Mouse (Mus musculus): ENCODE results near the gene Agtpbp1. TPM values are rescaled to one million over a fixed set of nuclear protein-coding genes. Genes with fewer than 3 reads are reported as not detected.
"Not testable (repeated sequence)": the region's sequence is repeated elsewhere in the genome, so short reads cannot be mapped to it uniquely, and the experiment has no call there.

The Agtpbp1 gene
- polyA plus RNA-seq, 1 experiment from 2014 or later, result 11.3 TPM

- Histone ChIP-seq H3K4me1 (0 out of 2 replicates have a peak, but pooled peaks cover 2% of the 10 kb centered on the region), H3K9me3 (replicated peaks) (no peaks in the 10 kb centered on the region), H3K36me3 (peaks cover 99% of the 10 kb centered on the region), H3K27ac (replicated peaks) (no peak overlapping the region; the same call in 1 of the 2 replicates), H3K27me3 (ENCODE audit: low read depth, poor library complexity, severe bottlenecking) (no peaks in the 10 kb centered on the region), H3K4me3 (no peak overlapping the region)
- 90% methylated on average over 10 of the region's 10 CpGs for WGBS
- no peak for DNase-seq (ENCODE audit: low spot score)
These were observed 20.3 kb upstream of the Agtpbp1 start for GRCm38 (mm10) chr13:59605221-59605922.

GRCm38 (mm10) chr13:59604511-59604910 lies 19.5 kb upstream of the Agtpbp1 start:
- H3K9me3 ChIP-seq (replicated peaks), result no peaks in the 10 kb centered on the region
- H3K4me3 ChIP-seq, result no peak overlapping the region
- H3K27ac ChIP-seq (replicated peaks), result no peak overlapping the region
- DNase-seq (ENCODE audit: low spot score), result no peak
- WGBS, result 86% methylated on average over 1 of the region's 1 CpGs
- H3K4me1 ChIP-seq, result 0 out of 2 replicates have a peak, but pooled peaks cover 2% of the 10 kb centered on the region
- H3K27me3 ChIP-seq (ENCODE audit: low read depth, poor library complexity, severe bottlenecking), result no peaks in the 10 kb centered on the region
- peaks cover 99% of the 10 kb centered on the region for H3K36me3 ChIP-seq

- Histone ChIP-seq H3K9me3 (replicated peaks) (no peaks in the 10 kb centered on the region), H3K4me3 (no peak overlapping the region), H3K4me1 (0 out of 2 replicates have a peak, but pooled peaks cover 2% of the 10 kb centered on the region), H3K27me3 (ENCODE audit: low read depth, poor library complexity, severe bottlenecking) (no peaks in the 10 kb centered on the region), H3K27ac (replicated peaks) (no peak overlapping the region), H3K36me3 (peaks cover 90% of the 10 kb centered on the region)
- WGBS, result 95% methylated on average over 5 of the region's 5 CpGs
- DNase-seq (ENCODE audit: low spot score), result no peak
These were observed 18.1 kb upstream of the Agtpbp1 start for GRCm38 (mm10) chr13:59603096-59603495.

- H3K36me3 ChIP-seq, result peaks cover 98% of the 10 kb centered on the region
- H3K9me3 ChIP-seq (replicated peaks), result no peaks in the 10 kb centered on the region
- no peak overlapping the region for H3K27ac ChIP-seq (replicated peaks)
- peaks cover 4% of the 10 kb centered on the region for H3K4me1 ChIP-seq
- WGBS, result 85% methylated on average over 1 of the region's 1 CpGs
- DNase-seq (ENCODE audit: low spot score), result no peak
- H3K4me3 ChIP-seq, result no peak overlapping the region
- no peaks in the 10 kb centered on the region for H3K27me3 ChIP-seq (ENCODE audit: low read depth, poor library complexity, severe bottlenecking)
These were observed 7.6 kb upstream of the Agtpbp1 start for GRCm38 (mm10) chr13:59592630-59593029.

GRCm38 (mm10) chr13:59592058-59592457 lies 7.0 kb upstream of the Agtpbp1 start:
- H3K27ac ChIP-seq (replicated peaks); H3K4me3 ChIP-seq; H3K9me3 ChIP-seq (replicated peaks); H3K27me3 ChIP-seq (ENCODE audit: low read depth, poor library complexity, severe bottlenecking); DNase-seq (ENCODE audit: low spot score); H3K4me1 ChIP-seq: not testable (repeated sequence)
- WGBS, result 93% methylated on average over 3 of the region's 3 CpGs
- peaks cover 98% of the 10 kb centered on the region for H3K36me3 ChIP-seq

- WGBS, result 88% methylated on average over 4 of the region's 4 CpGs
- Histone ChIP-seq H3K4me3 (no peak overlapping the region), H3K36me3 (peaks cover 88% of the 10 kb centered on the region)
These were observed 5.7 kb upstream of the Agtpbp1 start for GRCm38 (mm10) chr13:59590691-59591090.

GRCm38 (mm10) chr13:59589672-59590071 lies 4.6 kb upstream of the Agtpbp1 start:
- Histone ChIP-seq H3K36me3 (peaks cover 80% of the 10 kb centered on the region), H3K4me1 (peaks cover 25% of the 10 kb centered on the region), H3K27ac (replicated peaks) (no peak overlapping the region), H3K4me3 (no peak overlapping the region), H3K27me3 (ENCODE audit: low read depth, poor library complexity, severe bottlenecking) (no peaks in the 10 kb centered on the region), H3K9me3 (replicated peaks) (no peaks in the 10 kb centered on the region)
- no peak for DNase-seq (ENCODE audit: low spot score)
- WGBS, result 93% methylated on average over 4 of the region's 4 CpGs

More at GRCm38 (mm10) chr13:59590691-59591090, 5.7 kb upstream of the Agtpbp1 start:
- no peak overlapping the region for H3K27ac ChIP-seq (replicated peaks)
- H3K4me1 ChIP-seq, result peaks cover 24% of the 10 kb centered on the region
- no peaks in the 10 kb centered on the region for H3K27me3 ChIP-seq (ENCODE audit: low read depth, poor library complexity, severe bottlenecking)
- H3K9me3 ChIP-seq (replicated peaks), result no peaks in the 10 kb centered on the region
- DNase-seq (ENCODE audit: low spot score), result no peak

- no peaks in the 10 kb centered on the region for H3K9me3 ChIP-seq (replicated peaks)
- H3K27me3 ChIP-seq (ENCODE audit: low read depth, poor library complexity, severe bottlenecking), result no peaks in the 10 kb centered on the region
- no peak overlapping the region for H3K27ac ChIP-seq (replicated peaks)
- WGBS, result 97% methylated on average over 2 of the region's 2 CpGs
- peak overlapping the region; percentile 91; the same call in 1 of the 2 replicates for H3K4me3 ChIP-seq
- peaks cover 55% of the 10 kb centered on the region for H3K36me3 ChIP-seq
- DNase-seq (ENCODE audit: low spot score), result no peak
- H3K4me1 ChIP-seq, result peaks cover 30% of the 10 kb centered on the region
These were observed 2.2 kb upstream of the Agtpbp1 start for GRCm38 (mm10) chr13:59587201-59587600.

GRCm38 (mm10) chr13:59585648-59586005 lies 600 bp upstream of the Agtpbp1 start:
- Histone ChIP-seq H3K4me3 (peak overlapping the region; percentile 91), H3K4me1 (peaks cover 30% of the 10 kb centered on the region), H3K27ac (replicated peaks) (peak overlapping the region; percentile 90), H3K27me3 (ENCODE audit: low read depth, poor library complexity, severe bottlenecking) (no peaks in the 10 kb centered on the region), H3K36me3 (peaks cover 39% of the 10 kb centered on the region), H3K9me3 (replicated peaks) (no peaks in the 10 kb centered on the region)
- under 1% methylated on average over 28 of the region's 28 CpGs for WGBS
- no peak for DNase-seq (ENCODE audit: low spot score)

GRCm38 (mm10) chr13:59584481-59584880 lies 546 bp downstream of the Agtpbp1 start:
- WGBS, result 5% methylated on average over 9 of the region's 9 CpGs
- peak overlapping the region; percentile 90 for H3K27ac ChIP-seq (replicated peaks)

GRCm38 (mm10) chr13:59580954-59581353 lies 4.1 kb downstream of the Agtpbp1 start:
- Histone ChIP-seq H3K4me1 (peaks cover 9% of the 10 kb centered on the region), H3K9me3 (replicated peaks) (no peaks in the 10 kb centered on the region), H3K27me3 (ENCODE audit: low read depth, poor library complexity, severe bottlenecking) (no peaks in the 10 kb centered on the region), H3K36me3 (no peaks in the 10 kb centered on the region), H3K27ac (replicated peaks) (no peak overlapping the region), H3K4me3 (no peak overlapping the region)
- WGBS, result 98% methylated on average over 4 of the region's 4 CpGs
- no peak for DNase-seq (ENCODE audit: low spot score)

More at GRCm38 (mm10) chr13:59584481-59584880, 546 bp downstream of the Agtpbp1 start:
- Histone ChIP-seq H3K36me3 (peaks cover 28% of the 10 kb centered on the region), H3K4me1 (peaks cover 30% of the 10 kb centered on the region), H3K27me3 (ENCODE audit: low read depth, poor library complexity, severe bottlenecking) (no peaks in the 10 kb centered on the region), H3K4me3 (peak overlapping the region; percentile 91), H3K9me3 (replicated peaks) (no peaks in the 10 kb centered on the region)
- DNase-seq (ENCODE audit: low spot score), result peak; percentile 40

GRCm38 (mm10) chr13:59572549-59572948 lies 12.5 kb downstream of the Agtpbp1 start:
- Histone ChIP-seq H3K27me3 (ENCODE audit: low read depth, poor library complexity, severe bottlenecking) (no peaks in the 10 kb centered on the region), H3K36me3 (no peaks in the 10 kb centered on the region), H3K27ac (replicated peaks) (no peak overlapping the region), H3K9me3 (replicated peaks) (no peaks in the 10 kb centered on the region), H3K4me1 (no peaks in the 10 kb centered on the region), H3K4me3 (no peak overlapping the region)
- no peak for DNase-seq (ENCODE audit: low spot score)
- 97% methylated on average over 2 of the region's 2 CpGs for WGBS

GRCm38 (mm10) chr13:59571107-59571506 lies 13.9 kb downstream of the Agtpbp1 start:
- 89% methylated on average over 6 of the region's 6 CpGs for WGBS
- Histone ChIP-seq H3K27ac (replicated peaks) (no peak overlapping the region), H3K27me3 (ENCODE audit: low read depth, poor library complexity, severe bottlenecking) (no peaks in the 10 kb centered on the region), H3K4me3 (no peak overlapping the region), H3K36me3 (no peaks in the 10 kb centered on the region), H3K9me3 (replicated peaks) (no peaks in the 10 kb centered on the region), H3K4me1 (no peaks in the 10 kb centered on the region)
- no peak for DNase-seq (ENCODE audit: low spot score)

All from midbrain, embryonic 10.5 days (tissue).